Mouse (Mus musculus) ES-E14 (cell line): ENCODE results near the gene Nfs1. TPM values are rescaled to one million over a fixed set of nuclear protein-coding genes. Genes with fewer than 3 reads are reported as not detected.

ENCODE experiments used
- DNase-seq: peaks from one replicate; pipeline ENCODE4 v3.0.0-alpha.2; 2013; ENCODE audit warnings: low read depth, low spot score
- H3K27ac ChIP-seq: 2 replicates; pipeline ENCODE4 v1.5.1; 2012; ENCODE audit warnings: low read depth, mild to moderate bottlenecking, low read length, moderate library complexity, mixed read lengths; ENCODE audit not compliant: poor library complexity, insufficient read depth, severe bottlenecking
- H3K36me3 ChIP-seq: 2 replicates; pipeline ENCODE4 v1.6.1; 2012; ENCODE audit warnings: mild to moderate bottlenecking, low read length, moderate library complexity, mixed read lengths; ENCODE audit not compliant: control insufficient read depth, poor library complexity, insufficient read depth, severe bottlenecking
- H3K4me1 ChIP-seq, 2 experiments: fragments of 150-350 bp in 1 of 2; sonication (generic) in 1 of 2; 2 replicates each; pipeline ENCODE4 v1.6.1; 2012; ENCODE audit warnings: low read length in 2 of 2, mild to moderate bottlenecking in 1 of 2, mixed read lengths in 1 of 2; ENCODE audit not compliant: control insufficient read depth in 2 of 2, insufficient read depth in 2 of 2, poor library complexity in 1 of 2
- H3K4me3 ChIP-seq, 2 experiments: fragments of 150-350 bp in 1 of 2; sonication (generic) in 1 of 2; 2 replicates each; pipeline ENCODE4 v1.5.1; 2012; ENCODE audit warnings: low read length in 2 of 2, low read depth in 1 of 2, mild to moderate bottlenecking in 1 of 2, mixed read lengths in 1 of 2; ENCODE audit not compliant: insufficient read depth in 1 of 2, poor library complexity in 1 of 2, severe bottlenecking in 1 of 2
- H3K9ac ChIP-seq: 2 replicates; pipeline ENCODE4 v1.6.1; 2012; ENCODE audit warnings: low read depth, mild to moderate bottlenecking, low read length, mixed read lengths; ENCODE audit not compliant: poor library complexity, insufficient read depth, severe bottlenecking
- H3K9me3 ChIP-seq: fragments of 150-350 bp; sonication (generic); 2 replicates; pipeline ENCODE4 v1.6.1; 2012; ENCODE audit warnings: low read depth, mild to moderate bottlenecking, low read length; ENCODE audit not compliant: control insufficient read depth, insufficient read depth
- CHD2 ChIP-seq: IDR thresholded peaks from 2 replicates; pipeline ENCODE4 v1.6.1; 2014; ENCODE audit warnings: mild to moderate bottlenecking, low read depth, low read length, inconsistent platforms
- HCFC1 ChIP-seq: IDR thresholded peaks from 2 replicates; pipeline ENCODE4 v1.6.1; 2012; ENCODE audit warnings: low read length, inconsistent platforms, borderline replicate concordance; ENCODE audit not compliant: insufficient read depth
- MAFK ChIP-seq: IDR thresholded peaks from 2 replicates; pipeline ENCODE4 v1.6.1; 2014; ENCODE audit warnings: mild to moderate bottlenecking, low read depth, low read length, inconsistent platforms; ENCODE audit not compliant: insufficient read depth
- ZC3H11A ChIP-seq: IDR thresholded peaks from 2 replicates; pipeline ENCODE4 v1.6.1; 2012; ENCODE audit warnings: low read depth, mild to moderate bottlenecking, inconsistent platforms, low read length, borderline replicate concordance
- ZNF384 ChIP-seq: IDR thresholded peaks from 2 replicates; pipeline ENCODE4 v1.6.1; 2012; ENCODE audit warnings: low read depth, low read length, inconsistent platforms
- in situ Hi-C, 2 experiments: fragments of 600-800 bp; cut with MboI; formaldehyde crosslinking; loops; one replicate each; pipeline ENCODE4 v1.15.1; 2025; ENCODE audit warnings: low sequenced_read_pairs in 2 of 2, inconsistent platforms in 1 of 2; ENCODE audit not compliant: unreplicated experiment in 2 of 2
- total RNA-seq: library from RNA; depleted of rRNA; stranded (reverse); fragments of 300-350 nt; gene quantifications from 2 replicates; pipeline ENCODE4 v1.2.3, GENCODE M21; 2012

Nfs1 gene
- total RNA-seq, 1 experiment, result 41.6 TPM

DNA sequence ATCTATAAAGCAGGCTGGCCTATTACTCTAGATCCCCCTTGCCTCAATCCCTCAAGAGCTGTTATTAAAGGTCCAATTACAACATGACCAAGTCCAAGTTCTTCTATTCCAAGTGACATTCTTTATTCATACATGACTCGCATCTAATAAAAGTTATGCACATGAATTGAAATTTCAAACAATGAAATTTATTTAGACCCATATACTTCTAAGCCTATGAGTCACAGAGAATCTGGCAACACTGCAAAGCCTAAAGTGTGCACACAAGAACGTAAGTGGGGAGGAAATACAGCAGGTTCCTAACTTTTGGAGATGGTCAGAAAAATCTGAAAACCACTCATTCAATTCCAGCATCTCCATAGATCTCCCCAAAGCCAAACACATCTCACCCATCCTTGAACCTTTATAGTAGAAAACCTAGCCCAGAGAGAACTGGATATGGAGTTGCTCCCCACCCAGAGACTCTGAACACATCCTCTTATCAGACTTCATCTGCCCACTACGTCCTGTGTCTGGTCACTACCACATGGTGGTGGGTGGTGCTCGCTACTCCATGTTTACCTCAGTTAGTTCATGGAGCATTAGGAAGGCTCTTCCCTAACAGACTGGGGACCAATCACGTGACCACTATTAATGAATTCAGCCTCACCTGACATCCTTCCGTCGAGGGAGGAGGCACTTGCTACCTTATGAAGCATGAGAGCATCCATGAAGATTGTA is 56.4 kb downstream of the Nfs1 start:
- in situ Hi-C loops, result no loop called here
- Histone ChIP-seq H3K4me1 (no peaks in the 10 kb centered on the region), H3K27ac (no peak overlapping the region), H3K4me3 (no peak overlapping the region), H3K36me3 (peaks cover 6% of the 10 kb centered on the region; the same call in 1 of the 2 replicates), H3K9ac (no peak overlapping the region), H3K9me3 (no peaks in the 10 kb centered on the region)
- DNase-seq, result no peak
- TF ChIP-seq MAFK (no peak), CHD2 (no peak), HCFC1 (no peak), ZNF384 (no peak), ZC3H11A (no peak)

DNA sequence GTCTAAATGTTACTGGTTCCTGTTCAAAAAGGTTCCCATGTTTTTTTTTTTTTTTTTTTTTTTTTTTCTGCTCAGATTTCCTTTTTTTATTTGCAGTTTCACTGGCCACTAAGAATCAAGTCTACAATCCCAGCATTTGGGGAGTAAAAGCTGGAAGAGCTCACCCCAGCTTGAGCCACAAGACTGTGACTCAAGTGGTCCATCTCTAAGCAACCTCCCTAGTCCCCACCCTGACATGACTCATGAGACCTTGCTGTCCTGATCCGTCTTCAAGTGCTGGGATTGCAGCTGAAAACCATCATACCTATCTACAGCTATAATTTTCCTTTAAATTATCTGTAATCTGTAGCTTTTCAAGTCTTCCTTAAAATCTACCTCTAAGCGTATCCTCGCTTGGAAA is 59.4 kb downstream of the Nfs1 start:
- H3K4me3 ChIP-seq, result no peak overlapping the region
- H3K4me1 ChIP-seq, result 0 out of 4 replicates have a peak, but pooled peaks cover 0 to 1% of the 10 kb centered on the region in 2 experiments
- H3K9me3 ChIP-seq, result no peaks in the 10 kb centered on the region
- TF ChIP-seq MAFK, result no peak
- H3K27ac ChIP-seq, result no peak overlapping the region
- H3K9ac ChIP-seq, result no peak overlapping the region
- no peak for DNase-seq
- in situ Hi-C loops, result no loop called here
- peaks cover 3% of the 10 kb centered on the region; the same call in 1 of the 2 replicates for H3K36me3 ChIP-seq

DNA sequence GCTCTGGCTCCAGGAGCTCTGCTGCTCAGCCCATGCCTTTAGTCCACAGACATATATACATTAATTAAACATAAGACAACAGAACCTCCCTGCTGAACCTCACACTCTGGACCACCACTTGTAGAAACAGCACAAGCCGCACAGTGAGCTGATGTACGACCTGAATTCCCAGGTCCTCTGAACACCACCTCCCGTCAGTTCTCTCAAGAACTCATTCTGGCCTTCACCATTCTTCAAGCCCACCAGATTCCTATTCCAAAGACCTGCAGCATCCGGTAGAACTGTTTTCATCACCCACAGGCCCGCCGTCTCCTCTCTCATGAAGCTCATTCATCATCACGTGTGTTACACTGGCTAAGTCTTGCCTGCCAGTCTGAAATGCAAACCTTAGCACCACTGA is 63.6 kb downstream of the Nfs1 start:
- Histone ChIP-seq H3K36me3 (peaks cover 20% of the 10 kb centered on the region; the same call in 1 of the 2 replicates), H3K9me3 (no peaks in the 10 kb centered on the region), H3K4me1 (peaks cover 4 to 8% of the 10 kb centered on the region in 2 experiments; a peak in 3 of 4 replicates), H3K4me3 (no peak overlapping the region), H3K9ac (no peak overlapping the region), H3K27ac (no peak overlapping the region)
- no peak for DNase-seq
- TF ChIP-seq HCFC1 (no peak), MAFK (no peak), ZC3H11A (no peak), ZNF384 (no peak), CHD2 (no peak)
- in situ Hi-C loops, result no loop called here

DNA sequence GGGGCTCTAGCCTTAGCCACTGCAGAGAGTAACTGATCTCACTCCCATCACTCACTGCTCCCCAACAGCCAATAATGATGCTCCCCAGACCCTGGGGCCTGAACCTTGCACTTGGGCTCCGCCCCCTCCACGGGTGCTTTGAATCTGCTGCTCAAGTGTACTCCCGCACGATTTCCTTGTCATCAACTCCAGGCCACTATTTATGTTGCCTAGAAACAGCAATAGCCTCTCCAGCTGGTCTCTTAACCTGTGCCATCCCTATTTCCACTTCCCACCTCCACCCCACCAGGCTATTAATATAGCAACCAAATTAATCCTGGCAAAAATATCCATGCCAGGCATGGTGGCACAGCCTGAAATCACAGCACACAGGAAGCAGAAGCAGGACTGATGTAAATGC is 64.3 kb downstream of the Nfs1 start:
- Histone ChIP-seq H3K4me1 (peaks cover 4 to 8% of the 10 kb centered on the region in 2 experiments; a peak in 3 of 4 replicates), H3K4me3 (no peak overlapping the region), H3K27ac (no peak overlapping the region), H3K9me3 (no peaks in the 10 kb centered on the region), H3K36me3 (peaks cover 20% of the 10 kb centered on the region; the same call in 1 of the 2 replicates), H3K9ac (no peak overlapping the region)
- in situ Hi-C loops, result no loop called here
- TF ChIP-seq ZNF384 (no peak), CHD2 (no peak), HCFC1 (no peak), ZC3H11A (no peak), MAFK (no peak)
- DNase-seq, result no peak

DNA sequence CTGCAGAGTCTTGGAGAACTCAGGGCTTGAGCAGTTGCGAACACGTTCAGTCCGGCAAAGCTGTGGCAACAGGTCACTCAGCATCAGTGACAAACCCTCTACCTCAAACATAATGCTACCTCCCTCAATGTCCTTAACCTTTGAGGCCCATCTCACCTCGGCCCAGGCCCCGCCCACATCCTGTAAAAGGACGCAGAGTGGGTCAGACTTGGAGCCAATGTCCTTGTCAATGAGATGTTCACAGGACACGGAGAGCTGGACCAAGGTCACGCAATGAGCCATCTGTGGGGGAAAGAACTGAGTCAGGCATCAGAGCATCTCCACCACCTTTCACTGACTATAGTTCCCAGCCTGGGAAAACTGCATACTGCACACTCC is 64.8 kb downstream of the Nfs1 start:
- TF ChIP-seq MAFK (no peak), HCFC1 (no peak), ZNF384 (no peak), ZC3H11A (no peak), CHD2 (no peak)
- Histone ChIP-seq H3K36me3 (peaks cover 20% of the 10 kb centered on the region; the same call in 1 of the 2 replicates), H3K9me3 (no peaks in the 10 kb centered on the region), H3K27ac (no peak overlapping the region), H3K4me3 (no peak overlapping the region), H3K4me1 (peaks cover 4 to 8% of the 10 kb centered on the region in 2 experiments; a peak in 3 of 4 replicates), H3K9ac (no peak overlapping the region)
- no peak for DNase-seq
- in situ Hi-C loops, result no loop called here
